Mouse (Mus musculus): ENCODE measurements around the gene Grm7. TPM values are rescaled to one million over a fixed set of nuclear protein-coding genes. Genes with fewer than 3 reads are reported as not detected.

Grm7 gene
- 7.8 and 8.7 TPM in 2 replicates for polyA plus RNA-seq (2012; rRNA removed)

DNA sequence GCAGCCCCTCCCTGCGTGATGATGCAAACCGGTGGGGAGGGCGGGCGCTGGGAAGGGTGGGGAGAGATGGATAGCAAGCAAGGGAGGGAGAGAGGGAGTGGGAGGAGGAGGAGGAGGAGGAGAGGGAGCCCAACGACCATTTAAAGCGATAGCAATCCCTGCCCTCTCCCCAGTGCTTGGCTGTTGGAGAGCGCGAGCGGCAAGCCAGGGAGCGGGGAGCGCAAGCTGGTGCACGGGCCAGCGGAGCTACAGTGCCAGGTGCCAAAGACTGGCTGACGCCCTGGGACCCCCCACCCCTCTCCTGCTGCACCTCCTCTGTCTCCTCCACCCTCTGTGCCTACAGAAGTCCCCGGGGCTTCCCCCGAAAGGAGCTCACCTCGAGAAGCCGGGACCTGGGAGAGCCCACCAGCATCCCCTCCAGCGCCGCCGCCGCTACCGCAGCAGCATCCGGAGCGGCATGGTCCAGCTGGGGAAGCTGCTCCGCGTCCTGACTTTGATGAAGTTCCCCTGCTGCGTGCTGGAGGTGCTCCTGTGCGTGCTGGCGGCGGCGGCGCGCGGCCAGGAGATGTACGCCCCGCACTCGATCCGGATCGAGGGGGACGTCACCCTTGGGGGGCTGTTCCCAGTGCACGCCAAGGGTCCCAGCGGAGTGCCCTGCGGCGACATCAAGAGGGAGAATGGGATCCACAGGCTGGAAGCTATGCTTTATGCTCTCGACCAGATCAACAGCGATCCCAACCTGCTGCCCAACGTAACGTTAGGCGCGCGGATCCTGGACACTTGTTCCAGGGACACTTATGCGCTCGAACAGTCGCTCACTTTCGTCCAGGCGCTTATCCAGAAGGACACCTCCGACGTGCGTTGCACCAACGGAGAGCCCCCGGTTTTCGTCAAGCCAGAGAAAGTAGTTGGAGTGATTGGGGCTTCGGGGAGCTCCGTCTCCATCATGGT lies at the start of gene Grm7:
Gene Grm7, plus strand, starts transcription at position 171 of the 951 bp plus-strand sequence.

